Comparison of ENCODE assay signal across 31 mouse cellular contexts in the genomic region with DNA sequence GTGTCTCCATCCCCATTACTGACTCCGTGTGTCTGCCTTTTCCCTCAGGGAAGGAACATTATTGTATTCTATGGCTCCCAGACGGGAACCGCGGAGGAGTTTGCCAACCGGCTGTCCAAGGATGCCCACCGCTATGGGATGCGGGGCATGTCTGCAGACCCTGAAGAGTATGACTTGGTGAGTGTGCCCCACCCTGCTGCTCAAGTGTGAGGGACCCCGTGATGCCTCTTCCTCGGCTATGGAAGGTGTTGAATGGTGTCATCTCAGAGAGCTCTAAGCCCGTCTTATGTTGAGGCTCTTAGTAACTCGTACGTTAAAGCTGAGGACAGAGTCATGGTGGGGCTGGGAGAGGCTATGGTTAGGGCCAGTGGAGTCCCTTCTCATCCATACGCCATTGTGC. TPM values are rescaled to one million over a fixed set of nuclear protein-coding genes. Genes with fewer than 3 reads are reported as not detected.
"Had no signal": no experiment of that assay in that cellular context is flagged by ENCODE, and none has a peak within 500 bp of the region (broad histone marks: within the 10 kb centered on the region; RNA-seq: fewer than 3 reads in every experiment).

No protein-coding gene starts in this region.

- DNase-seq: cerebellum, adult 8-10 months; cerebellum, adult 9-10 months; cerebellum, postnatal 10 days; cerebellum, postnatal 14 days; cerebellum, postnatal 25 days; cerebellum, postnatal 36 days; embryo, embryonic 11 days; forebrain, postnatal 0 days; gastrocnemius, adult 2 months; gastrocnemius, postnatal 10 days; gastrocnemius, postnatal 14 days; gastrocnemius, postnatal 25 days; gastrocnemius, postnatal 36 days; heart, adult 2 months had no signal

- H3K27me3 ChIP-seq: embryonic facial prominence, embryonic 12.5 days; embryonic facial prominence, embryonic 13.5 days; embryonic facial prominence, embryonic 15.5 days; forebrain, embryonic 12.5 days; forebrain, embryonic 13.5 days; forebrain, embryonic 15.5 days had no signal

- H3K4me3 ChIP-seq: embryonic facial prominence, embryonic 10.5 days; embryonic facial prominence, embryonic 12.5 days; embryonic facial prominence, embryonic 13.5 days; embryonic facial prominence, embryonic 15.5 days; erythroblast, embryonic 14.5 days; forebrain, embryonic 10.5 days; forebrain, embryonic 12.5 days; forebrain, embryonic 13.5 days; forebrain, embryonic 15.5 days; gastrocnemius, adult 2 months; heart, adult 2 months had no signal

- H3K9me3 ChIP-seq: embryonic facial prominence, embryonic 10.5 days; embryonic facial prominence, embryonic 12.5 days; embryonic facial prominence, embryonic 13.5 days; embryonic facial prominence, embryonic 15.5 days; forebrain, embryonic 10.5 days; forebrain, embryonic 12.5 days; forebrain, embryonic 13.5 days; forebrain, embryonic 15.5 days had no signal

- H3K9ac ChIP-seq: embryonic facial prominence, embryonic 12.5 days; embryonic facial prominence, embryonic 13.5 days; embryonic facial prominence, embryonic 15.5 days; forebrain, embryonic 12.5 days; forebrain, embryonic 13.5 days; forebrain, embryonic 15.5 days; forebrain, postnatal 0 days had no signal

- H3K27ac ChIP-seq: embryonic facial prominence, embryonic 10.5 days; embryonic facial prominence, embryonic 12.5 days; embryonic facial prominence, embryonic 13.5 days; embryonic facial prominence, embryonic 15.5 days; forebrain, embryonic 12.5 days; forebrain, embryonic 13.5 days; forebrain, embryonic 15.5 days; gastrocnemius, adult 2 months; heart, adult 2 months had no signal

- H3K4me2 ChIP-seq: embryonic facial prominence, embryonic 12.5 days; embryonic facial prominence, embryonic 13.5 days; embryonic facial prominence, embryonic 15.5 days; forebrain, embryonic 12.5 days; forebrain, embryonic 13.5 days; forebrain, embryonic 15.5 days had no signal

- ATAC-seq: forebrain, embryonic 13.5 days; forebrain, embryonic 14.5 days; forebrain, embryonic 15.5 days; forebrain, embryonic 16.5 days; forebrain, postnatal 0 days had no signal

RNA-seq across cellular contexts. Expression of a gene that starts 48.8 kb away (rescaled TPM):
- total RNA-seq: common myeloid progenitor, adult 5-6 weeks; gastrocnemius, adult 18-20 months; gastrocnemius, adult 2 months; gastrocnemius, adult 8-10 months; gastrocnemius, postnatal 10 days; gastrocnemius, postnatal 14 days; gastrocnemius, postnatal 25 days; gastrocnemius, postnatal 36 days; heart, adult 18-20 months; heart, adult 2 months; heart, adult 8-10 months had no signal
- polyA plus RNA-seq: erythroblast, embryonic 14.5 days; forebrain, embryonic 11.5 days had no signal
